Mouse (Mus musculus) forebrain, embryonic 10.5 days (tissue): ENCODE results near the gene Kdr. TPM values are rescaled to one million over a fixed set of nuclear protein-coding genes. Genes with fewer than 3 reads are reported as not detected.

Source experiments
- DNase-seq: peaks from one replicate; pipeline ENCODE4 v3.0.0-alpha.2; 2017; ENCODE audit warnings: low spot score; ENCODE audit errors: extremely low spot score
- H3K27ac ChIP-seq: fragments of 300-500 bp; sonication (generic); 2 replicates; pipeline ENCODE4 v1.5.1; 2016; ENCODE audit warnings: mild to moderate bottlenecking
- H3K27me3 ChIP-seq: fragments of 300-500 bp; sonication (generic); 2 replicates; pipeline ENCODE4 v1.6.1; 2016; ENCODE audit warnings: mild to moderate bottlenecking; ENCODE audit not compliant: poor library complexity, severe bottlenecking
- H3K36me3 ChIP-seq: fragments of 300-500 bp; sonication (generic); replicated peaks from 2 replicates; pipeline ENCODE4 v1.6.1; 2016; ENCODE audit warnings: mild to moderate bottlenecking, moderate library complexity
- H3K4me1 ChIP-seq: fragments of 300-500 bp; sonication (generic); 2 replicates; pipeline ENCODE4 v1.6.1; 2016
- H3K4me3 ChIP-seq: fragments of 300-500 bp; sonication (generic); 2 replicates; pipeline ENCODE4 v1.5.1; 2016; ENCODE audit warnings: mild to moderate bottlenecking, moderate library complexity
- H3K9me3 ChIP-seq: fragments of 300-500 bp; sonication (generic); 2 replicates; pipeline ENCODE4 v1.6.1; 2016; ENCODE audit warnings: mild to moderate bottlenecking, moderate library complexity
- WGBS: fragments of 180-500 bp; shearing (Covaris S2); methylation state at CpG from one replicate; pipeline ENCODE4 v1.1.7; 2016; 5-methylcytosine and 5-hydroxymethylcytosine counted together
- polyA plus RNA-seq: library from polyadenylated mRNA; unstranded; fragments of >200 nt; fragmentation: Nextera tagmentation; extraction: Ambion mirVana; gene quantifications from 2 replicates; pipeline ENCODE4 v1.2.1, GENCODE M21; 2016

The Kdr gene
- 24.3 and 25.9 TPM in 2 replicates for polyA plus RNA-seq

DNA sequence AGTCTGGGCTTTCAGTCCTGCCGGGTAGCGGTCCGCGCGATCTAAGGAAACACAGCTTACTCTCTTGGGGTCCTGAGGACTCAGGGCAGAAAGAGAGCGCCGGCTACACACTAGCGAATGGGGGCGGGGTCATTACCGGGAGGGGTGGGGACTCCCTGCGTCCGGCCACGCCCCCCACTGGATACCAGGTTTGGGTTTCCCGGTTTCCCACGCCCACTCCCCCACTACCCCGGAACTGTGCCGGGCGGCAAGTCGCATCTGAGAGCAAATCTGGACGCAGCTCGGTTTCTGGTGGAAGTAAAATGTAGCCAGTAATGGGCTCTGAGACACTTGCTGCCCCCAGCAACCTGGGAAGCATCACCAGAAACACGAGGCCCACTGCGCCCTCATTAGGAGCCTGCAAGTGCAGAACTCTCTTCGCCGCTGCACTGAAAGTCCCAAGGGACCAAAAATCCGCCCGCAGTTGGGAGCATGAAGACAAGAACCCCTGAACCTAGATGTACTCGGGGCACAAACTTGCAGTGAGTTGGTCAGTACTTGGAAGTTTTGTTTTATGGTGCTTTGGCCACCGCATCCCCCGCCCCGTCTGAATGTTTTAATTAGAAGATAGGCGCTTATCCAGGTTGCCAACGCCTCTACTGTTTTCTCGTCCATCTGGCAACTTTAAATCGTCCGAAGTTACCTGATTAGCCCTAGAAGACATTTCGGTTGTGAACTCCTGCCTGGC, at the start of gene Kdr:
Kdr (minus strand) TSS at position 85 of the 727 bp plus-strand sequence.
- DNase-seq: peak; percentile 82
- Histone ChIP-seq H3K4me3 (peak within 1 kb of the TSS; percentile 77), H3K9me3 (no peaks in the 10 kb centered on the region; the same call in 1 of the 2 replicates), H3K27me3 (peaks cover 96% of the 10 kb centered on the region), H3K36me3 (no peaks in the 10 kb centered on the region), H3K27ac (peak within 1 kb of the TSS; percentile 75), H3K4me1 (peaks cover 37% of the 10 kb centered on the region)
- under 1% methylated on average over 37 of the region's 37 CpGs for WGBS

DNA sequence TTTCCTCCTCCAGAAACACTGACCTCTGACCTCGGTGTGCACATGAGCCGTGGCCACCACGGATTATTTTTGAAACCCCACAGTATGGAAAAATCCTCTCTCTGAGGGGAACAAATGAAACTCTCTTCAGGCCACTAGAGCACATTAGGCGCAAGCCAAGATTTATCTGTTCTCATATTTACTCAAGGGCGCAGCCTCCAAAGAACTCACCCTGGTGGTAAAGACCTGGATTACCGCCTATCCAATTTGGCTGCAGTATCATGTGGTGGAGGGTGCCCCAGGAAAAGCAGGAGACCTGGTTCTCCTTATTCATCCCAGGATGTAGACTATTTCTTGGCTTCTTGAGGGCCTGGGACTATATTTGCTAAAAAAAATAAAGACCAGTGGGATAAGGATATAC, 48.5 kb upstream of the Kdr start:
- 75% methylated on average over 6 of the region's 6 CpGs for WGBS
- Histone ChIP-seq H3K4me3 (no peak overlapping the region), H3K4me1 (peaks cover 14% of the 10 kb centered on the region), H3K27ac (no peak overlapping the region), H3K36me3 (no peaks in the 10 kb centered on the region), H3K9me3 (no peaks in the 10 kb centered on the region), H3K27me3 (no peaks in the 10 kb centered on the region)
- DNase-seq: no peak

DNA sequence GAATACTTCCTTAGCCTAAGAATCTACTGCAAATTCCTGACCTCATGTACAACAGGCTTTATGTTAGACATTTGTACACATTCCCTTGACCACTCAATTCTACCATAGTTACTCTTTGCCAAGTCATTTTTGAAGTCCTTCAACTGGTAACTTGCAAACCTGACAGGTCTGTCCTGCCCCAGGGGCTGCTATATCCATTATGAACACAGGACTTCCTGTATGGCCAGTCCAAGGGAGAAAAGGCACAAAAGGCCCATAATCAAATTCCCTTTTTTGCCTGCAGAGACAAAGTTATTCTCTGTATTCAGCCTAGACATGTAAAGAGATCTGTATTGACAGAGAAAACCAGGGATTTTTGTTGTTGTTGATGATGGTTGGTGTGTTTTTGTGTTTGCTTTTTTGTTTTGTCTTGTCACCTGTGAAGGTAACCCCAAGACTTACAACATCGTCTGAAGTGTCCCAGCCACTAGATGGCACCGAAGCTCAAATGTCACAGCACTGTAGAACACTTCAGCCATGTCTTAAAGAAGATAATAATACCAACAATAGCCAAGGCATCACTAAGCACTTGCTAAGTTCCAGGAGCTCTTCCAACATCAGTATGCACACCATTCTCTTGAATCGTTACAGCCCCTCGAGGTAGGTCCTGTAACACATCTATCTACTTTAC, 47.9 kb upstream of the Kdr start:
- H3K27me3 ChIP-seq: no peaks in the 10 kb centered on the region
- H3K4me3 ChIP-seq: no peak overlapping the region
- H3K4me1 ChIP-seq: peaks cover 14% of the 10 kb centered on the region
- H3K9me3 ChIP-seq: no peaks in the 10 kb centered on the region
- H3K27ac ChIP-seq: no peak overlapping the region
- no peaks in the 10 kb centered on the region for H3K36me3 ChIP-seq
- DNase-seq: no peak
- WGBS: 70% methylated on average over 4 of the region's 4 CpGs

DNA sequence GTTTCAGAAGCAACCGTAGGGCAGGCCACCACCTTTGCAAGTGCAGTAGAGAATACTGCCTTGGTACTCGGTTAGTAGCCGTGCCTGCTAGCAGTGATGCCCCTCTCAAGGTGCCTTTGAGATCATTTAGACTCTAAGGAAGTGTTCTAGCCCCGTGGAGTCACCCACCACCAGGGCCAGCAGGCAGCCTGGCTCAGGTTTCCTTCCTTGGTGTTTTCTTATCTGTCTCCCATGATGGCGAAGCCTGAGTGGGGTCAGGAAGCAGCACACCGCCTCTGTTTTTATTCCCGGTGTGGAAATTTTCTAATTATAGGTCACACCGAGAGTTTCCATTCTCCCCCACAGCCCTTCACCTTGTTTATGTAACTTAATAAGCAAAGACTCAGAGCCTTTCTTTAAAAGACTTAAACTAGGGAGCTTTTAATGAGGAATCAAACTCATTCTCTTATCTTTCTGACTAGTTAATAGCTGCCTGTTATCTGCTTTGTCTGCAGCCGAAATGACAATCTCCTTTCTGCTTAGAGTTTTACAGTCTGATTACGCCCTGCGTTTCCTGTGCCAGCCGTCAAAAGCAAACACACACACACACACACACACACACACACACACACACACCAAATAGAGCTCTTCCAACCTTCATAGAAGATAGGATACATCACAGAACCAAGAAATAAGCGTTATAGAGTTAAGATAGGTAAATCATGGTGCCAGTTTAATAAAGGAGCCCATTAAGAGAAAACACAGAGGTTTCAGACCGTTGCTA, 44.9 kb upstream of the Kdr start:
- Histone ChIP-seq H3K27me3 (no peaks in the 10 kb centered on the region), H3K4me1 (peaks cover 7% of the 10 kb centered on the region), H3K9me3 (no peaks in the 10 kb centered on the region), H3K36me3 (no peaks in the 10 kb centered on the region), H3K27ac (no peak overlapping the region), H3K4me3 (no peak overlapping the region)
- 77% methylated on average over 14 of the region's 14 CpGs for WGBS
- no peak for DNase-seq

DNA sequence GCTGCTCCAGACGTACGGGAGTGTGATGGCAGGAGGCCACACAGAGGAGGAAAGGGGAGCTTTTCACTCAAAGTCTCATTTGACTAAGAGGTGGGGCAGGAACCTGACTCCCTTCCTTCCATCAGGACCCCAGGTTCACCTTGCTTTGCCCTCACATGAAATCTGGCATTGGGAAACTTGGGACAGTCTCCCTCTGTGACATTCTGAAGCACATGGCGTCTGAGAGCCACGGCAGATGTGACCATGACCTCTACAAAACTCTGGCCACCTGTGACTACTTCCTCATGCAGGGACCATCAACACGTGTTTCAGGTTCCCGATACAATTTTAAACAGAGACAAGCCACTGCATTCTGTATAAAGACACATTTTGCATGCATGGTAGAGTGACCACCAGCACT, 44.2 kb upstream of the Kdr start:
- Histone ChIP-seq H3K36me3 (no peaks in the 10 kb centered on the region), H3K27ac (no peak overlapping the region), H3K4me1 (peaks cover 7% of the 10 kb centered on the region), H3K4me3 (no peak overlapping the region), H3K27me3 (no peaks in the 10 kb centered on the region), H3K9me3 (no peaks in the 10 kb centered on the region)
- no peak for DNase-seq
- WGBS: 82% methylated on average over 6 of the region's 6 CpGs

DNA sequence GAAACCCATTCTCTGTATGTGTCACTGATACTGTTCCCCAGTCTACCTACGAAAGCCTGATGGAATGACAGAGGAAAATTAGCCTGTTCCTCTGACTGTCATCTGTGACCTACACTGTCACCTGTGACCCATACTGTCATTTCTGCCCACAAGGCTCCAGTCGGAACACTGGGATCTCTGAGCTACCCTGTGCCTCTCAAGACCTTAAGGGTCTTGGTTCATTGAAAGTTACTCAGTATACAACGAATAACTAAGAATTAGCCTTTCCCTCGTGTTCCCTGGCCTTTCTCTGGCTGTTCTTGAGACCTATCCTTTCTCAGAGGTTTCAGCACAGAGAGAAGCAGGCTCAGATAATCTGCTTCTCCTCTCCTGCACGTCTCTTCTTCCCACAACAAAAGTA, 40.1 kb upstream of the Kdr start:
- Histone ChIP-seq H3K4me3 (no peak overlapping the region), H3K36me3 (no peaks in the 10 kb centered on the region), H3K9me3 (no peaks in the 10 kb centered on the region), H3K4me1 (peaks cover 7% of the 10 kb centered on the region), H3K27ac (no peak overlapping the region), H3K27me3 (no peaks in the 10 kb centered on the region)
- no peak for DNase-seq
- 77% methylated on average over 5 of the region's 5 CpGs for WGBS

DNA sequence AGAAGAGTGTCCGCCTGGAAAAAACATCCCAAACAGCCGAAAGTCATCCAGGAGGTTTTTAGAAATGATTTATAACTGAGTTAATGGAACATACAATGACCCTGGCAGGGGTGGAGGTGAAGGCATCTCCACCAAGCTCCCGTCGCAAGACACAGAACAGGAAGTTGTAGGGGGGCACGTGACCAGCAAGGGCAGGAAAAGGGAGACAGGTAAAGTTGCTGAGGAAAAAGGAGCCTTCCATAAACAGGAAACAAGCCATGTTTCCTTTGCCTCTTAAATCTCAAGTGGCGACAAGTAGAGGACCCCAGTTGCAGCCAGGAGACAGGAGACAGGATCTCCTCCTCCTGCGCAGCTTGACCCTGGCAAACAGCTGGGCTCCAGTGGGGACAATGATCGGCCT, 37.8 kb upstream of the Kdr start:
- Histone ChIP-seq H3K27me3 (no peaks in the 10 kb centered on the region), H3K4me3 (no peak overlapping the region), H3K9me3 (no peaks in the 10 kb centered on the region), H3K36me3 (no peaks in the 10 kb centered on the region), H3K27ac (no peak overlapping the region), H3K4me1 (no peaks in the 10 kb centered on the region)
- DNase-seq: no peak
- 71% methylated on average over 8 of the region's 8 CpGs for WGBS

DNA sequence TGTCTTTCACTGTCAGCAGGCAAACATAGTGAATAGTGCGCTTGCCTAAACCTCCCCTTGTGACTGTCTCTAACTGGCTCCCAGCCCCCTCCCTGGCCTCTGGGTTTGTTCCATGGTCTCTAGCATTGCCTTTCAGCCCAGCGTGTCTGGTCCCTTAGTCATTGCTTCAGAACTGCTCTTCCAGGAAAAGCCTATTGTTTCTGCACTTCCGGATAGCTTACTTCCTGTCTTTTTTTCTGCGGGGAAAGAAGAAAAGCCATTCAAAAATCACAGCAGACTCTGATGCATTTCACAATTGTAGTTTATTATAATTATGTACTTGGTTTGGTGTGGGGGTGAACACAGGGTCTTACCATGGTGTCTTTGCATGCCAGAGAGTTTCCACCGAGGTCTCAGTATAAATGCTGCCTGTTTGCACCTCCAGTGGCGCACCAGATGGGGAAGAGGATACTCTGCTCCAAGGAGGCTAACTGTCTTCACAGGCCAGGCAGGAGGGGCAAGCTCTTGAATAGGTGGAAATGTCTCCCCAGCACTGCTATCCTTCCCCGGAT, 35.7 kb upstream of the Kdr start:
- Histone ChIP-seq H3K36me3 (no peaks in the 10 kb centered on the region), H3K4me1 (no peaks in the 10 kb centered on the region), H3K27ac (no peak overlapping the region), H3K9me3 (no peaks in the 10 kb centered on the region), H3K4me3 (no peak overlapping the region), H3K27me3 (no peaks in the 10 kb centered on the region)
- DNase-seq: no peak
- 78% methylated on average over 7 of the region's 7 CpGs for WGBS

DNA sequence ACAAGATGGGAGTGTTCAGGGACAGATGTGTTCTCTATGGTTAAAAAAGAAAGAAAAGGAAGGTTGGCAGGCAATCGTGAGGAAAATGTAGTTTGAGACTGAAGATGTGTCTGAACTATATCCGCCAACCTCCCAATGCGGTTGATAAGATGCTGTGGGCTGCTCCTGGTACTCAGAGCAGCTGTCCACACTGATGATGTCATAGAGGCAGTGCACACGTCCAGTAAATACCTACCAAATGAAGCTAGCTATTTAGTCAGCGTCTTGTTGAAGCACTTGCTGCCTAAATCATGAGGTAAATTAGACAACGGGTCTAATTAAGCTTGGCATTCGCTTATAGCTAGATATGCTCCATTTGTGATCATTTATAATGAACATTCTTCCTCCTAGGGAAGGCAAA, 28.1 kb upstream of the Kdr start:
- Histone ChIP-seq H3K9me3 (no peaks in the 10 kb centered on the region), H3K4me3 (no peak overlapping the region), H3K4me1 (no peaks in the 10 kb centered on the region), H3K27ac (no peak overlapping the region), H3K36me3 (no peaks in the 10 kb centered on the region), H3K27me3 (no peaks in the 10 kb centered on the region)
- WGBS: 88% methylated on average over 7 of the region's 7 CpGs
- DNase-seq: no peak

DNA sequence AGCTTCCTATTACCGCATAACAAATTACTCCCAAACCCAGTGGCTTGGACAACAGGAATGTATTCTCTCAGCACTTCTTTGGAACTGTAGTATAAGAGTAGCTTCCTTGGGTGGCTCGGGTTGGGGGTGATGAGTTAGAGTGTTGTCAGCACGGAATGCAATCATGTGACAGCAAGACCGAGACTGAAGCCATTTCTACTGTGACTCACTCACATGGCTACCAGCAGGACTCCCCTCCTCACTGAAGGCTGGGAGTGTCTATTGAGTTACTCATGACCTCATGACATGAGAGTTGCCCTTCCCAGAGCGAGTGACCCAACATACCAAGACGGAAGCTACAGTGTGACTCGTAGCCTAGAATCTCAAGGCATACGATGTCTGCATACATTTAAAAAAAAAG, 12.0 kb upstream of the Kdr start:
- Histone ChIP-seq H3K27me3 (no peaks in the 10 kb centered on the region), H3K36me3 (no peaks in the 10 kb centered on the region), H3K4me1 (no peaks in the 10 kb centered on the region), H3K9me3 (no peaks in the 10 kb centered on the region), H3K27ac (no peak overlapping the region), H3K4me3 (no peak overlapping the region)
- DNase-seq: no peak
- 91% methylated on average over 8 of the region's 8 CpGs for WGBS

DNA sequence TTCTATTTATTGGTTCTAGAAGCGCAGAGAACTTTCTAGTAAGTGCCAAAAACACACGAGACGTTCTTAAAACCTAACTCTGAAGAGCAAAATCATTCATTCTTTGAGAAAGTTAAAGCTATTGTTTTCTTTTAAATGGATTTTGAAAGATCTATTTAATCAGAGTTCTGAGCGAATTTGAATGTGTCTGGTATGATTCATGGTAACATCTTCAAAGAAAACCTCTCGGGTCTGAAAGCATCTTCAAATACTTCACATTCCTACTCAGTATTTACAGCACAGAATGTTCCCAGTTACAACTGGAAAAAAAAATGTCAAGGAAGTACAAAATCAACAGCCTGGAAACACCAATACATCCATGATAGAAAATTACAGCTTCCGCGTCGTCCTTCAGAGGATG, 9.3 kb upstream of the Kdr start:
- Histone ChIP-seq H3K4me3 (no peak overlapping the region), H3K9me3 (no peaks in the 10 kb centered on the region), H3K27me3 (peaks cover 7% of the 10 kb centered on the region; the same call in 1 of the 2 replicates), H3K4me1 (no peaks in the 10 kb centered on the region), H3K36me3 (no peaks in the 10 kb centered on the region), H3K27ac (no peak overlapping the region)
- no peak for DNase-seq
- 90% methylated on average over 8 of the region's 8 CpGs for WGBS

DNA sequence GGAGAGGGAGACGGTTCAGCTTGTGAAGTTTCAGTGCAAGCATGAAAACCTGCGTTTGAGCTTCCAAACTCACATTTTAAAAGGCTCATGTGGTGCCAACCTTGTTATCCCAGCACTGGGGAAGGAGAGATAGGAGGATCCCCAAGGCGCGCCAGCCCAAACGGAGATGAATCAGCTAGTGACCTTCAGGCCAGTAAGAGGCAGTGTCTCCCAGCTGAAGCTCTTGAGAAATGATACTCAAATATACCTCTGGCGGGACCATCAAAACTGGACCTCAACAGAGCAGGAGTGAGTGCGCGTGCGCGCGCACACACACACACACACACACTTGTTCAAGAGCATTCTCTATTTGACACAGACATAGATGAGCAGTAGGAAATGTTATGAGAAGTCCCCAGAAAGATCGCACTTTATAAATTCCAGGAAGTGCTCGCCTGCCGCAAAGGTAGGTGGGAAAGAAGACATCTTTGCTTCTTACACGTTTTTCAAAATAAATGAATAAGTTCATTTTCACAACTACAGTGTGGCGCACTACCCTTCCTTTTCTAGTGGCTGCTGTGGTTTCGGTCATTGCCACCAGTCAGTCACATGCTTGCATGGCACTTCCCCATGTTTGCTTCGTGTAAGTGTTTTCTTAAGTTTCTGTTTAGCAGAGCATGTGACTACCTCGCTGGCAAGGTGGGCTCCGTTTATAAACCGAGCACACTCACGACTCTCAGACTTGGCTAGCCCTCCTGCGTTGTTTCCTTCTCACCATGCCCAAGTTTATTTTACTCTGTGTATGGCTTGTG, 2.5 kb upstream of the Kdr start:
- Histone ChIP-seq H3K27ac (no peak overlapping the region), H3K4me3 (no peak overlapping the region), H3K4me1 (peaks cover 33% of the 10 kb centered on the region), H3K36me3 (no peaks in the 10 kb centered on the region), H3K27me3 (peaks cover 75% of the 10 kb centered on the region), H3K9me3 (no peaks in the 10 kb centered on the region; the same call in 1 of the 2 replicates)
- DNase-seq: no peak
- WGBS: 76% methylated on average over 23 of the region's 23 CpGs
